8 mouse cellular contexts compared by ENCODE assay signal in genomic region chr2:104176979-104177704, GRCm38 (mm10). TPM values are rescaled to one million over a fixed set of nuclear protein-coding genes. Genes with fewer than 3 reads are reported as not detected.
DNase-seq lines count a peak whose midpoint lies in the region; ATAC-seq lines count a peak whose summit lies in the region.

No protein-coding gene starts in this region.

- no peak overlapping the region for H3K4me3 ChIP-seq in heart, embryonic 13.5 days

- peak; percentile 43 for DNase-seq in layer of hippocampus, adult 11-12 months (ENCODE audit: low spot score)
- no peak for DNase-seq in layer of hippocampus, adult 9-10 months (ENCODE audit: low spot score)
- peak; percentile 32 for DNase-seq in embryo, embryonic 11 days
- DNase-seq in kidney, postnatal 36 days, result peak; percentile 45 to 48
- peak; percentile 58 for DNase-seq in lung, postnatal 10 days
- DNase-seq in right cerebral cortex, postnatal 25 days, result peak; percentile 74

- peak overlapping the region; percentile 90 for H3K27ac ChIP-seq in heart, embryonic 13.5 days (replicated peaks)

- H3K9me3 ChIP-seq in heart, embryonic 13.5 days, result no peaks in the 10 kb centered on the region

- WGBS in heart, embryonic 13.5 days, result 27% methylated on average over 13 of the region's 13 CpGs

- no peaks in the 10 kb centered on the region for H3K27me3 ChIP-seq in heart, embryonic 13.5 days (replicated peaks)

- ATAC-seq in heart, embryonic 13.5 days (ENCODE audit: extremely low read depth, insufficient number of reproducible peaks, low FRiP score, low TSS enrichment), result no peak
- no peak for ATAC-seq in monocyte, adult 5-6 weeks (replicated peaks; ENCODE audit: insufficient number of reproducible peaks, low FRiP score, low TSS enrichment, poor library complexity, severe bottlenecking)

- H3K4me1 ChIP-seq in heart, embryonic 13.5 days, result peaks cover 24% of the 10 kb centered on the region

- H3K4me2 ChIP-seq in heart, embryonic 13.5 days, result peak overlapping the region; percentile 22

- H3K36me3 ChIP-seq in heart, embryonic 13.5 days, result no peaks in the 10 kb centered on the region

- H3K9ac ChIP-seq in heart, embryonic 13.5 days, result peak overlapping the region; percentile 64

RNA-seq across cellular contexts. Expression of gene A930018P22Rik, which starts 54.6 kb away (rescaled TPM):
- 0.31 and 0.67 TPM in 2 replicates for polyA plus RNA-seq in heart, embryonic 13.5 days (2015; fragmentation: Nextera tagmentation; extraction: Ambion mirVana)
- total RNA-seq in monocyte, adult 5-6 weeks (2017), result not detected in 3 replicates
